Mouse (Mus musculus) midbrain, postnatal 0 days (tissue): Measurements from ENCODE around the gene Morc2b. TPM values are rescaled to one million over a fixed set of nuclear protein-coding genes. Genes with fewer than 3 reads are reported as not detected.

Experiments used
- ATAC-seq: fragments of 200-750 bp; cut with Nextera tagmentation; 2 replicates; pipeline ENCODE4 v1.8.0; 2017; ENCODE audit warnings: moderate number of reproducible peaks, mild to moderate bottlenecking, moderate TSS enrichment, moderate library complexity; ENCODE audit not compliant: low FRiP score
- DNase-seq: peaks from one replicate; pipeline ENCODE4 v3.0.0-alpha.2; 2015; ENCODE audit warnings: low spot score
- H3K27ac ChIP-seq: fragments of 300-500 bp; sonication (generic); 2 replicates; pipeline ENCODE4 v1.5.1; 2014; ENCODE audit warnings: low read depth, mild to moderate bottlenecking, low read length, mixed read lengths
- H3K27me3 ChIP-seq: fragments of 300-500 bp; sonication (generic); 2 replicates; pipeline ENCODE4 v1.6.1; 2014; ENCODE audit warnings: low read length, control low read depth, mixed read lengths; ENCODE audit not compliant: insufficient read depth
- H3K36me3 ChIP-seq: fragments of 300-500 bp; sonication (generic); 2 replicates; pipeline ENCODE4 v1.6.1; 2014; ENCODE audit warnings: low read length, control low read depth, mixed read lengths; ENCODE audit not compliant: insufficient read depth
- H3K4me1 ChIP-seq: fragments of 300-500 bp; sonication (generic); 2 replicates; pipeline ENCODE4 v1.6.1; 2014; ENCODE audit warnings: mild to moderate bottlenecking, control low read depth, antibody characterized with exemption, low read length, mixed read lengths; ENCODE audit not compliant: insufficient read depth
- H3K4me2 ChIP-seq: fragments of 300-500 bp; sonication (generic); 2 replicates; pipeline ENCODE4 v1.6.1; 2014; ENCODE audit warnings: low read depth, mild to moderate bottlenecking, low read length, mixed read lengths; ENCODE audit not compliant: poor library complexity, severe bottlenecking
- H3K4me3 ChIP-seq: fragments of 300-500 bp; sonication (generic); 2 replicates; pipeline ENCODE4 v1.5.1; 2014; ENCODE audit warnings: low read depth, mild to moderate bottlenecking, low read length, moderate library complexity
- H3K9ac ChIP-seq: fragments of 300-500 bp; sonication (generic); replicated peaks from 2 replicates; pipeline ENCODE4 v1.6.1; 2014; ENCODE audit warnings: mild to moderate bottlenecking, low read length, moderate library complexity, mixed read lengths; ENCODE audit not compliant: poor library complexity, severe bottlenecking
- H3K9me3 ChIP-seq: fragments of 300-500 bp; sonication (generic); 2 replicates; pipeline ENCODE4 v1.6.1; 2016; ENCODE audit warnings: low read length, control low read depth
- CTCF ChIP-seq: IDR thresholded peaks from 2 replicates; pipeline ENCODE4 v1.5.1; 2016; ENCODE audit warnings: antibody characterized with exemption, mild to moderate bottlenecking
- WGBS: fragments of 180-500 bp; shearing (Covaris S2); extraction: QIAGEN DNeasy Blood & Tissue Kit; methylation state at CpG from one replicate; pipeline ENCODE4 v1.1.7; 2014; 5-methylcytosine and 5-hydroxymethylcytosine counted together
- polyA plus RNA-seq: library from polyadenylated mRNA; unstranded; fragments of >200 nt; fragmentation: Nextera tagmentation; extraction: Ambion mirVana; gene quantifications from 2 replicates; pipeline ENCODE4 v1.2.1, GENCODE M21; 2015
- total RNA-seq: library from RNA; depleted of rRNA; stranded (reverse); fragments of >200 nt; gene quantifications from 2 replicates; pipeline ENCODE4 v1.2.3, GENCODE M21; 2014; rRNA removed

The Morc2b gene
- total and polyA plus RNA-seq, 2 experiments from 2014 or later, result 0.11 to 0.27 TPM

DNA sequence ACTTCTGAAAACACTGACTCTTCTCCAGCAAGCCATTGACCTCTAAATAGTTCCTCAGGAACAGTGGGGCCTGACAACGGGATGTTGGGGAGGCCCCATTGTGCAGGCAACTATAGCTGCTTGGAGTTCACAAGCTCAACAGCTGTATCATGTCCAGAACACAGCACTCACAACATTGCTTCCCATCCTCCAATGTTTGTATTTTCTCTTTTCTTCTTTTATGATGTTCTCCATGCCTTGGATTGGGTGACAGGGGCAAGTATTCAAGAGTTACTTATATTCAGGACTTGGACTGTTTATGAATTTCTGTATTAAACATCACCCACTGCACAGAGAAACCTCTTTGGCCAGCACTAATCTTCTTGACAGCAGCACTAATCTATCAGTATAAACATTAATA lies 47.9 kb downstream of the Morc2b start:
- peaks cover 4% of the 10 kb centered on the region; the same call in 1 of the 2 replicates for H3K4me1 ChIP-seq
- H3K9me3 ChIP-seq, result no peaks in the 10 kb centered on the region
- ATAC-seq (no peak), DNase-seq (no peak)
- 41% methylated on average over 1 of the region's 1 CpGs for WGBS
- H3K27me3 ChIP-seq, result no peaks in the 10 kb centered on the region
- no peak overlapping the region for H3K9ac ChIP-seq
- TF ChIP-seq CTCF, result no peak
- H3K4me2 ChIP-seq, result peak overlapping the region; percentile 49
- peak overlapping the region; percentile 91 for H3K27ac ChIP-seq
- no peaks in the 10 kb centered on the region for H3K36me3 ChIP-seq
- 0 out of 2 replicates have a peak overlapping the region, but pooled peaks have one; percentile 71 for H3K4me3 ChIP-seq

DNA sequence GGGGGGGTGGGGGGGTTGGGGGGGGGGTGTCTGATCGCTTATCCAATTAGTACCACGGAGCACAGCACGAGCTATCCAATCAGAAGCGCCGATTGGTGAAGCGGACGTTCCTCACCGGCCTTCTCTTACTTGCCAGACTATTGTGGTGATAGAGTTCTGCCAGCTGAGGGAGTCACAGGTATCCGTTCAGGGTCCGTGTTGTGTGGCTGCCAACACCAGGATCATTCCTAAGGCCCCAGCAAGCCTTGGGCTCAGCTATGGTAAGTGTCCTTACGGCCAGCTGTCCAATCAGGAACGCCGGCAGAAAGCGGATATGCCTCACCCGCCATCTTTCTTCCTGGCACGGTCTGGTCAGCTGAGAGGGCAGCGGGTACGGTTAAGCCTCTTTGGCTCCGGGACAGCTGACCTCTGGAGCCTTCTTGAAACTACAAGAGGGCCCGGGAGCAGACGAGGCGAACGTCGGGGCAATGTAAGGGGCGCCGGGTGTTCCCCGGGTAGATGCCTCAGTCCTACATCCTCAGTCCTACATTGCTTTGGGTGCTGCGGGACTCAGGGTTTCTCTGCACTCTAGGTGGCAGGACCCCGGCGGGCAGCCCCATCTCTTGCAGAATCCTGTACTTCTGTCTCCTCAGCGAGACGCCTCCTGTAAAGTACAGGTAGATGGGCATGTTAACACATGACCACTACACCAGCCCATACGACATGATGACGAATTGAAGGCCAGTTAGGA lies 50.1 kb downstream of the Morc2b start, which contains the start of gene Zfp563:
Gene Zfp563, plus strand, starts transcription at position 91 of the 730 bp plus-strand sequence.
- Histone ChIP-seq H3K9me3 (no peaks in the 10 kb centered on the region), H3K9ac (peak within 1 kb of the TSS; percentile 55), H3K27ac (peak within 1 kb of the TSS; percentile 84), H3K4me2 (peak within 1 kb of the TSS; percentile 73), H3K4me3 (peak within 1 kb of the TSS; percentile 51), H3K4me1 (peaks cover 4% of the 10 kb centered on the region; the same call in 1 of the 2 replicates), H3K36me3 (no peaks in the 10 kb centered on the region), H3K27me3 (no peaks in the 10 kb centered on the region)
- peak; percentile 92 for ATAC-seq
- DNase-seq, result peak; percentile 95
- peak; percentile 31; the same call in 1 of the 2 replicates for TF ChIP-seq CTCF
- 4% methylated on average over 34 of the region's 34 CpGs for WGBS

DNA sequence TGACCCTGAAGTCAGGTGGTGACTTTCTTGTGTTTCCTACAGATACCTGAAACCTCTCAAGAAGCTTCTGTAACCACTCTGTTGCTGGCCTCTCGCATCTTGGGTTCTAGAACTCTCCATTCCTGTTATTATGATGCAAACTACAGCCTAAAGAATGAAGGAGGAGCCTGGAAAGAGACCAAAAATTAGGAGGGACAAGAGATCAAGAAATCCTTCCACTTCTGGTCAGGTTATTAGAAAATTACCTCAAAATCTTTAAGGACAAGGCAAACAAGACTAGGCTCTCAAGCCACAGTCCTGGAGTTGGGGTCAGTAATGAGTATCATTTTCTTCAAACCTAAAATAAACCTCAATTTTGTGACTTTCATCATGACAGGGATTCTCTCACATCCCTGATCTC lies 71.5 kb downstream of the Morc2b start, which contains the start of gene 4921501E09Rik:
Gene 4921501E09Rik, minus strand, starts transcription at position 101 of the 400 bp plus-strand sequence.
- no peak for ATAC-seq
- H3K4me1 ChIP-seq, result no peaks in the 10 kb centered on the region
- no peaks in the 10 kb centered on the region for H3K36me3 ChIP-seq
- no peak for DNase-seq
- no peak within 1 kb of the TSS for H3K9ac ChIP-seq
- H3K9me3 ChIP-seq, result no peaks in the 10 kb centered on the region
- TF ChIP-seq CTCF, result no peak
- H3K4me3 ChIP-seq, result no peak within 1 kb of the TSS
- H3K4me2 ChIP-seq, result no peak within 1 kb of the TSS
- no peak within 1 kb of the TSS for H3K27ac ChIP-seq
- no peaks in the 10 kb centered on the region for H3K27me3 ChIP-seq
- WGBS, result 56% methylated on average over 1 of the region's 1 CpGs

Other genes with a start within 250 kb of the Morc2b start
- 6.7 and 8.1 TPM in 2 replicates for gene Zfp870, start 248.0 kb downstream of the Morc2b start, total RNA-seq
- gene Zfp870, start 248.0 kb downstream of the Morc2b start, polyA plus RNA-seq, result 4.9 and 5.8 TPM in 2 replicates
- gene Cyp4f14, start 222.3 kb downstream of the Morc2b start, total RNA-seq, result 1.2 TPM in 2 replicates
- 0.56 and 0.77 TPM in 2 replicates for gene Cyp4f14, start 222.3 kb downstream of the Morc2b start, polyA plus RNA-seq
- gene Cyp4f13, start 192.3 kb downstream of the Morc2b start, total RNA-seq, result 8.9 and 15.1 TPM in 2 replicates
- gene Cyp4f13, start 192.3 kb downstream of the Morc2b start, polyA plus RNA-seq, result 8.0 and 8.7 TPM in 2 replicates
- 4.2 and 5.7 TPM in 2 replicates for gene Zfp472, start 173.9 kb downstream of the Morc2b start, total RNA-seq
- gene Zfp472, start 173.9 kb downstream of the Morc2b start, polyA plus RNA-seq, result 6.1 TPM in 2 replicates
- 9.9 and 15.7 TPM in 2 replicates for gene Zfp952, start 146.6 kb downstream of the Morc2b start, total RNA-seq
- gene Zfp952, start 146.6 kb downstream of the Morc2b start, polyA plus RNA-seq, result 12.1 TPM in 2 replicates
- gene Zfp763, start 106.3 kb downstream of the Morc2b start, total RNA-seq, result 10.8 and 20.8 TPM in 2 replicates
- gene Zfp763, start 106.3 kb downstream of the Morc2b start, polyA plus RNA-seq, result 18.2 and 19.7 TPM in 2 replicates
- not detected in 2 replicates for gene 4921501E09Rik, start 71.6 kb downstream of the Morc2b start, total RNA-seq
- gene 4921501E09Rik, start 71.6 kb downstream of the Morc2b start, polyA plus RNA-seq, result not detected in 2 replicates
- 21.9 and 26.0 TPM in 2 replicates for gene Zfp563, start 50.4 kb downstream of the Morc2b start, total RNA-seq
- 11.7 and 13.1 TPM in 2 replicates for gene Zfp563, start 50.4 kb downstream of the Morc2b start, polyA plus RNA-seq
- gene Olfr55, start 28.8 kb upstream of the Morc2b start, total RNA-seq, result not detected in 2 replicates
- not detected in 2 replicates for gene Olfr55, start 28.8 kb upstream of the Morc2b start, polyA plus RNA-seq
- gene Olfr239, start 51.6 kb upstream of the Morc2b start, total RNA-seq, result not detected in 2 replicates
- gene Olfr239, start 51.6 kb upstream of the Morc2b start, polyA plus RNA-seq, result not detected in 2 replicates
- gene Olfr1564, start 82.0 kb upstream of the Morc2b start, total RNA-seq, result 0.22 TPM in 1 of 2 replicates, not detected in the other
- not detected in 2 replicates for gene Olfr1564, start 82.0 kb upstream of the Morc2b start, polyA plus RNA-seq
- gene Zfp955a, start 115.5 kb upstream of the Morc2b start, total RNA-seq, result 13.9 and 20.6 TPM in 2 replicates
- 20.1 and 20.4 TPM in 2 replicates for gene Zfp955a, start 115.5 kb upstream of the Morc2b start, polyA plus RNA-seq
- gene Olfr63, start 125.0 kb upstream of the Morc2b start, total RNA-seq, result not detected in 2 replicates
- gene Olfr63, start 125.0 kb upstream of the Morc2b start, polyA plus RNA-seq, result not detected in 2 replicates
- 17.2 and 21.0 TPM in 2 replicates for gene Zfp955b, start 149.9 kb upstream of the Morc2b start, total RNA-seq
- gene Zfp955b, start 149.9 kb upstream of the Morc2b start, polyA plus RNA-seq, result 16.2 and 16.7 TPM in 2 replicates
- gene Zfp81, start 219.2 kb upstream of the Morc2b start, total RNA-seq, result 20.9 and 27.2 TPM in 2 replicates
- gene Zfp81, start 219.2 kb upstream of the Morc2b start, polyA plus RNA-seq, result 14.6 and 18.1 TPM in 2 replicates